Mouse (Mus musculus): Measurements from ENCODE around the gene Inf2.

GRCm38 (mm10) chr12:112596454-112596853 lies 7.9 kb downstream of the Inf2 start:
- no peak for TF ChIP-seq MYOD1 (IDR thresholded peaks at IDR 0.05; ENCODE audit: control insufficient read depth, insufficient read length, low read depth)
- TF ChIP-seq CTCF (IDR thresholded peaks at IDR 0.05; ENCODE audit: control insufficient read depth, insufficient read depth, insufficient read length) = no peak
- TF ChIP-seq MYOG (IDR thresholded peaks at IDR 0.05; ENCODE audit: control insufficient read depth, extremely low read depth, insufficient read length) = no peak
- no peak for TF ChIP-seq USF1 (IDR thresholded peaks at IDR 0.05; ENCODE audit: low read depth)
- no peak for TF ChIP-seq FOSL1 (IDR thresholded peaks at IDR 0.05; ENCODE audit: insufficient read depth, low read length, poor library complexity, severe bottlenecking)
- TF ChIP-seq CEBPB (IDR thresholded peaks at IDR 0.05; ENCODE audit: low read depth) = no peak
